16 mouse cellular contexts compared by ENCODE assay signal in the genomic region with DNA sequence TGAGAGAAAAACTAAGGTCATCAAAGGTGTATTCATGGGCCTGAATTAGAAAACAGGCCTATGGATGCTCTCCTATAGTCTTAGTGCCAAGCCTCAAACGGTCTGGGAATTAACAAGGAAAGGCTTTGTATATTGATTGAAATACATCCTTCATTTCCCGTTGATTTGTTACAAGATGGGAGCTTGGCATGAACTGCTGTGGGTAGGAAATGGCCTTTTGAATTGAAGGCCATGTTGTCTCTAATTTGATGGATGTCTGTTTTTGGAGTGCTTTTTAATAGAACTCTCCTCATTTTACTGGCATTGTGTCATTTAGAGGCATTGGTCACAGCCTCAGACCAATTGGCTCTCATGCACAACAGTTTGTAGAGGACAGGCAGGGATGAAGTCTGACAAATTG. TPM values are rescaled to one million over a fixed set of nuclear protein-coding genes. Genes with fewer than 3 reads are reported as not detected.
A peak's percentile ranks its signal among the peaks of the same experiment; 100 is the strongest.
DNase-seq lines count a peak whose midpoint lies in the region; ATAC-seq lines count a peak whose summit lies in the region.
"Had no signal": no experiment of that assay in that cellular context is flagged by ENCODE, and none has a peak within 500 bp of the region (broad histone marks: within the 10 kb centered on the region; RNA-seq: fewer than 3 reads in every experiment).

No protein-coding gene starts in this region.

- H3K27me3 ChIP-seq in midbrain, embryonic 16.5 days (ENCODE audit: control insufficient read depth, insufficient read depth, low read depth, low read length) = no peaks in the 10 kb centered on the region
- H3K27me3 ChIP-seq in midbrain, embryonic 11.5 days (ENCODE audit: control insufficient read depth, insufficient read depth, low read length) = no peaks in the 10 kb centered on the region
- no peaks in the 10 kb centered on the region for H3K27me3 ChIP-seq in neural tube, embryonic 13.5 days
- H3K27me3 ChIP-seq: embryonic facial prominence, embryonic 13.5 days; midbrain, embryonic 13.5 days had no signal

- no peak overlapping the region for H3K9ac ChIP-seq in midbrain, embryonic 16.5 days (ENCODE audit: low read depth, low read length)
- no peak overlapping the region for H3K9ac ChIP-seq in midbrain, embryonic 11.5 days (ENCODE audit: low read length)
- H3K9ac ChIP-seq in neural tube, embryonic 13.5 days = no peak overlapping the region
- H3K9ac ChIP-seq: embryonic facial prominence, embryonic 13.5 days; liver, postnatal 0 days; midbrain, embryonic 13.5 days had no signal

- H3K4me1 ChIP-seq in midbrain, embryonic 16.5 days (ENCODE audit: control insufficient read depth, insufficient read depth, low read length) = peaks cover 42% of the 10 kb centered on the region
- H3K4me1 ChIP-seq in midbrain, embryonic 11.5 days (ENCODE audit: control insufficient read depth, insufficient read depth, low read length) = no peaks in the 10 kb centered on the region
- H3K4me1 ChIP-seq in neural tube, embryonic 13.5 days (replicated peaks) = peaks cover 42% of the 10 kb centered on the region
- H3K4me1 ChIP-seq: embryonic facial prominence, embryonic 13.5 days had no signal

- peak; percentile 38 for DNase-seq in cerebellum, adult 8-10 months
- DNase-seq in cerebellum, postnatal 4 days (ENCODE audit: low spot score in 2 of 2) = no peak
- no peak for DNase-seq in midbrain, embryonic 11.5 days (ENCODE audit: low spot score, missing footprints)
- peak; percentile 13 to 34 for DNase-seq in cerebellum, postnatal 10 days
- no peak for DNase-seq in lung, postnatal 36 days
- DNase-seq in right cerebral cortex, postnatal 4 days = no peak
- DNase-seq: gastrocnemius, postnatal 10 days; kidney, adult 8-10 months; liver, postnatal 0 days; thymus, adult 2 months had no signal

- H3K36me3 ChIP-seq in midbrain, embryonic 16.5 days (ENCODE audit: control insufficient read depth, insufficient read depth, low read length) = no peaks in the 10 kb centered on the region
- H3K36me3 ChIP-seq in midbrain, embryonic 11.5 days (ENCODE audit: control insufficient read depth, insufficient read depth, low read length) = no peaks in the 10 kb centered on the region
- H3K36me3 ChIP-seq in neural tube, embryonic 13.5 days = no peaks in the 10 kb centered on the region
- H3K36me3 ChIP-seq: embryonic facial prominence, embryonic 13.5 days; midbrain, embryonic 13.5 days had no signal

- H3K27ac ChIP-seq in midbrain, embryonic 16.5 days (ENCODE audit: low read length) = peak overlapping the region; percentile 75
- no peak overlapping the region for H3K27ac ChIP-seq in midbrain, embryonic 11.5 days (ENCODE audit: low read depth, low read length)
- peak overlapping the region; percentile 67 for H3K27ac ChIP-seq in neural tube, embryonic 13.5 days (replicated peaks)
- H3K27ac ChIP-seq: embryonic facial prominence, embryonic 13.5 days; heart, adult 2 months had no signal

- WGBS in midbrain, embryonic 16.5 days = 33% methylated on average over 2 of the region's 2 CpGs
- 79% methylated on average over 2 of the region's 2 CpGs for WGBS in midbrain, embryonic 11.5 days
- 35% methylated on average over 2 of the region's 2 CpGs for WGBS in neural tube, embryonic 13.5 days

- ATAC-seq in midbrain, embryonic 16.5 days = no peak
- no peak for ATAC-seq in midbrain, embryonic 11.5 days (ENCODE audit: low FRiP score)
- peak; percentile 29; the same call in 1 of the 2 replicates for ATAC-seq in neural tube, embryonic 13.5 days (ENCODE audit: low read depth)
- ATAC-seq: liver, postnatal 0 days had no signal

- no peak overlapping the region for H3K4me2 ChIP-seq in midbrain, embryonic 16.5 days (ENCODE audit: low read length)
- H3K4me2 ChIP-seq in midbrain, embryonic 11.5 days = no peak overlapping the region
- H3K4me2 ChIP-seq in neural tube, embryonic 13.5 days = peak overlapping the region; percentile 9; the same call in 1 of the 2 replicates
- H3K4me2 ChIP-seq: embryonic facial prominence, embryonic 13.5 days; midbrain, embryonic 13.5 days had no signal

- H3K9me3 ChIP-seq in midbrain, embryonic 16.5 days (replicated peaks; ENCODE audit: control insufficient read depth, low read length, poor library complexity, severe bottlenecking) = no peaks in the 10 kb centered on the region
- H3K9me3 ChIP-seq in midbrain, embryonic 11.5 days (ENCODE audit: control insufficient read depth, low read length) = no peaks in the 10 kb centered on the region
- no peaks in the 10 kb centered on the region for H3K9me3 ChIP-seq in neural tube, embryonic 13.5 days
- H3K9me3 ChIP-seq: embryonic facial prominence, embryonic 13.5 days; midbrain, embryonic 13.5 days had no signal

- no peak overlapping the region for H3K4me3 ChIP-seq in midbrain, embryonic 16.5 days (ENCODE audit: low read depth, low read length)
- H3K4me3 ChIP-seq in midbrain, embryonic 11.5 days (ENCODE audit: low read depth, low read length) = no peak overlapping the region
- H3K4me3 ChIP-seq in neural tube, embryonic 13.5 days = no peak overlapping the region
- H3K4me3 ChIP-seq: embryonic facial prominence, embryonic 13.5 days; heart, adult 2 months; midbrain, embryonic 13.5 days had no signal

RNA-seq across cellular contexts. Expression of a gene that starts 49.0 kb away (rescaled TPM):
- 178 and 202 TPM in 2 replicates for polyA plus RNA-seq in midbrain, embryonic 16.5 days (2015; fragmentation: Nextera tagmentation; extraction: Ambion mirVana)
- polyA plus RNA-seq in midbrain, embryonic 11.5 days (2014; fragmentation: Nextera tagmentation; extraction: Ambion mirVana) = 7.1 and 8.3 TPM in 2 replicates
- polyA plus RNA-seq in neural tube, embryonic 13.5 days (2015; fragmentation: Nextera tagmentation; extraction: Ambion mirVana) = 52.5 and 56.0 TPM in 2 replicates
- polyA plus RNA-seq: C2C12; liver, postnatal 0 days had no signal

Comparison
In these comparisons a context has a peak if more than half of its experiments do, and no peak if none do; other contexts are left out.
1. DNase-seq: peak in cerebellum, adult 8-10 months (single experiment) and cerebellum, postnatal 10 days (2 of 2); none in cerebellum, postnatal 4 days (0 of 2), midbrain, embryonic 11.5 days (single experiment), lung, postnatal 36 days (single experiment) and right cerebral cortex, postnatal 4 days (single experiment).